Mouse (Mus musculus) cerebellum, adult 11-12 months (tissue): ENCODE measurements around the gene Rapgef1.

Experiments used
- DNase-seq: peaks from one replicate; pipeline ENCODE4 v3.0.0; 2022

Gene Rapgef1

DNA sequence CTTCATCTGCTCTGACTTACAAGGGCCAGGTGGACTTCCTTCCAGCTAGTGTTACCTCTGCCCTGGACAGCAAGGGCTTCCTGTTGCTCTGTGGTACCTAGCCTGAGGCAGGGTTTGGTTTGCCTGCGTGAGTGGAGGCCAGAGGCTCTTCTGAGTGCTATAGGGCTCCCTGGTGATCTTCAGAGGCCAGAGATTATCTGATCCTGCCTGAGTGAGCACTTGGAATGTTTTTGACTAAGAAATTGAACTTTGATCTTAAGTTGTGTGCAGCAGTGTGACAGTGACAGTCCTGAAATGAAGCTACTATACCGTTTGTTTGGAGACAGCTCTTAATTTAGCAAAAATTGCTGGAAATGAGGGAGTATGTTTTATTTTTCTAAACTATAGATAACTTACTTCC, 55.0 kb downstream of the Rapgef1 start:
- DNase-seq: no peak

DNA sequence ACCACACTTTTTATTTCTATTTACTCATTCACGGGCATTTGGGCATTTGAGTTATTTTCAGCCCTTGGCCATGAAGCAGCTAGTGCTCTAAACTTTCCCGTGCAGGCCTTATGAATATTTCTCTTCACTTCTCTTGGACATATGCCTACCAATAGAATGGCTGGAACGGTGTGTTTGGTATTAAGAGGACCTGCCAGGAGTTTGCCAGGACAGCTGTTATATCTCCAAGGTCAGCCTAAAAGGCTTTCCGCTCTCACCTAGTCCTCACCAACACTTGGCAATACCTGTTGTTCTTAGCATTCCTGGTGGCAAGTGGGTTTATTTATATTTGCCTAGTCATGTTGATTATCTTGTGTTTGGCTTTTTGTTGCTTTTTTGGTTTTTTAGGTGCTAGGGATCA, 56.3 kb downstream of the Rapgef1 start:
- DNase-seq: no peak

DNA sequence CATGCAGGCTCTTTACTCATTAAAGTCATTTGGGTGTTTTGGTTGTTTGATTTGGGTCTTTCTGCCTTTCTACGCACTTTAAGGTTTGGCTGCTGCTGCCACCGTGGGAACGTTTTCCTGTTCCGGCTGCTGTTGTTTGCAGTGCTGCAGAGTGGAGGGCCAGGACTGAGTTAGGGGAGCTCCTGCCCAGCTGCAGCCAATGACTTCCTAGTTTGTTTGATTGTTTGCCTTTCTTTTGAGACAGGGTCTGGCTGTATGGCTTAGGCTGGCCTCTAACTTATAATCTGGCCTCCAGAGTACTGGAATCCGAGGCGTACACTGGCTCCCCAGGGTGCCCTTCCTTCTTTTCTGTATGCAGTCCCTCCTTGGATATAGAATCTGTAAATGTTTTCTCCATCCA, 57.0 kb downstream of the Rapgef1 start:
- no peak for DNase-seq

DNA sequence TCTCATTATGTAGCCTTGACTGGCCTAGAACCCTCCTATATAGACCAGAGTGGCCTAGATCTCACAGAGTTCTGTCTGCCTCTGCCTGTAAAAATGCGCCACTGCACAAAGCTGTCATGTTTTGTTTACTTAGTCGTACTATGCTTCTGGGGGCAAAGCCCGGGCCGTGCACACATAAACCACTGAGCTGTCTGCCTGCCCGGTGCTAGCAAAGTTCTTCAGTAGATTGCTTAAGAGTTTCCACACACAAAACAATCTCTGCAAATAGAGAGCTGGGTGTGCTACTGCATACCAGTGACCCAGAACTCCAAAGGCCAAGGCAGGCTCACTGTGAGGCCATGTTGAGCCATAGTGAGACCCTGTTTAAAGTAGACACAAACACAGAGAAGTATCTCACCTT, 58.3 kb downstream of the Rapgef1 start:
- DNase-seq: no peak

DNA sequence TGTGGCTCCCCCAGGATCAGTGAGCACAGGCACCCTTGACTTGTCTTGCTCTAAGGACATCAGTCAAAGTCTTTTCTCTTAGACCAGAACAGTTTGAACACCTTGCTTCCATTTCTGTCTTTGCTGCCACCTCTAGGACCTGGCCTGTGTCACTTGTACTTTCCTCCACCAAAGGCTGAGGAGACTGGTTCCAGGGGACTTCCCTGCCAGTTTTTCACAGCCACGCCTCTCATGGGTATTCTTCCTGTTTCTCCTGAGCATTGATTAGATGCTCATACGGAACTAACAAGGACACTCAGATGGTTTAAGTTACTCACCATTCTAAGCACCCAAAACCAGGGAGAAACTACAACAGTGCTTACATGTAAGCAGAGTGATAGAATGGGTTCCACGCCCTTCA, 59.0 kb downstream of the Rapgef1 start:
- no peak for DNase-seq

DNA sequence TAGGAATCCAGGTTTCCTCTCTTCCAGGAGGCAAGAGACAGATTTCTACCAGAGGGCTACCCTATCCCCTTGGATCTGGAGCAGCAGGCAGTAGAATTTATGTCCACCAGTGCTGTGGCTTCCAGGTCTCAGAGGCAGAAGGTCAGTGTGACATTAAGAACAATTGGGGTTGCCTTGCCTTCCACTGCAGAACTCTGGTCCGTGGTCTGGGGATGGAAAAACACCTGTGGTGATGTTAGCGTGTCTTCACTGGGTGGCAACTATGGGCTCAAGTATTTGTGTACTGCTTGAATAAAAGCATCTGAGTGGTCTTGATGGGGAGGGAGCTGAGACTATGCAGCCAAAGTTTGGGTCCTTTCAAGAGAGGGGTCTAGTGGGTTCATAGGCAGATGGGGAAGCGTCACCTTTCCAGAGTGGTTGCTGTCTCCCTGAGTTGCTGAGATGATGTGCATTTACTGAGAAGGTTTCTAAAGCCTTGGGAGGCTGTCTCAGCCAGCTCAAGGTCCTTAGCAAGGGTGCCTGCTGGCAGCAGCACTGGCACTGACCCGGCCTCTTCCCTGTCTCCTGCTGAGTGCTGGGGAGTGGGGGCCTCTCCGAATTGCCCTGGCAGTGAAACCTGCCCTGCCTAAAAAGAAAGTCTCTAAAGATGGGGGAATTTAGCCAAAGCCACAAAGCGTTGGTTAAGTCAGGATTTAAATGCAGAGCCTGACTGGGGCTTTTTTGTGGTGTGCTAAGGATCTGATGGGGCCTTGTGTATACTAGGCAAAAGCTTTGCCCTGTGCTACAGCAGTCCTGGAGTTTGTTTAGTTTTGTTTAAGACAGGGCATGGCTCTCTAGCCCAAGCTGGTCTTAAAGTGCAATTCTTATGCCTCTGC, 60.4 kb downstream of the Rapgef1 start:
- no peak for DNase-seq

DNA sequence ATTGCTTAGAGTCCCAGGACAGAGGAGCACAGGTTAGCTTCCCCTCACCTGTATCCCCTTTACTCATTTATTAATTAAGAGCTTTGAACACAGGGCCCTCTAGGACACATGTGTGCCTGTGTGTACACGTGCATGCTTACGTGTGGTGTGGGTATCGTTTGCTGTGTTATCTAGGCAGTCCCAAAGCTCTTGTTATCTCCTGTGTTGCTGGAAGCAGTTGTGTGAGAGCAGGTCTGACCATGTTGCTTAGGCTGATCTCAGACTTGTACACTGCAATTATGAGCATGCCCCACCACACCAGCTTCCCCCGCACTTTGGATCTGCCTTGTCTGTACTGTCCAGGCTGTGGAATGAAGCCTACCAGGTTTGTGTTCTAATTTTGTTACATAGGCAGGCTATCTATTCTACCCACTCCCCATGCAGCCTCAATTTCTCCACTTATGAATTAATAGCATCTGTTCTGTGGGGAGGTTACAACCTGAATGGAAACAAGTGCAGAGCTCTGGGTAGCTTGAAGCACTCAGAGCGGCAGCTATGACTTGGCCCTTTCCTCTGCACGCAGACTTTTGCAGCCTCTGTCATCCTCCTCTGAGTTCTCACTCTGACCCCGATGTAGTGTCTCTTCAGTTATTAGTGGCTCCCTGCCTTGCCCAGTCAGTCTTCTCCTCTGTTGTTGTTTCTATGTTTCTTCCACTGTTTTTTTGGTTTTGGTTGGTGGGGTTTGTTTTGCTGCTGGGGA, 63.9 kb downstream of the Rapgef1 start:
- no peak for DNase-seq

DNA sequence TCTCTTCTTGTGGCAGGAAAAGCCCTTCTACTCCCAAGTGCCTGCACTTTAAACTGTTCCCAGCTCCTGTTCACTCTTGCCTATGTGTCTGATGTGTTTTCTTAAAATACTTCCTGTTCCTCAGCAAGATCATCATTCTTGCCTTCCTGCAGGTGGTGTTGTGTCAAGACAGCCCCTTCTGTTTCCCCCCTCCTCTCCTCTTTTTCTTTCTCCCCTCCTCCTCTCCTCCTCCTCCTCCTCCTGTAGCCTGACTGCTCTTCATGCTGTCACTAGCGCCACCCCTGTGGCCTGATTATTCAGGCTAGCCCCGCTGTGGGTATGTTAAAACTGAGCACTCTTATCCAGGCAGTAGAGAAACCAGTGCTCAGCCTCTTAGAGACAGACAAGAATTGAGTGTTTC, 65.0 kb downstream of the Rapgef1 start:
- no peak for DNase-seq

DNA sequence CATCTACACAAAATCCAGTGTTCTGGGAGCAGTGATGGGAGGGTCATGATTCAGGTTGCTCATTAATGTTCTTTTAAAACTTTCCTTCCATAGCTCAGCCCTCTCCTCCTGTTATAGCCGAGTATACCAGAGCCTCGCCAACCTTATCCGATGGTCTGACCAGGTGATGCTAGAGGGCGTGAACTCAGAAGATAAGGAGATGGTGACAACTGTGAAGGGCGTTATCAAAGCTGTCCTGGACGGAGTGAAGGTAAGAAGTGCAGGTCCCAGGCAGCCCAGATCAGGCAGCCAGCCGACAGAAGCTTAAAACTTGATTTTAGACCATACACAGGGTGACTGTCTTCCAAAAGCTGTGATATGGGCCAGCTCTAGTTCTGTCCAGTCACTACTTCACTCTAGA, 69.5 kb downstream of the Rapgef1 start:
- DNase-seq: no peak

DNA sequence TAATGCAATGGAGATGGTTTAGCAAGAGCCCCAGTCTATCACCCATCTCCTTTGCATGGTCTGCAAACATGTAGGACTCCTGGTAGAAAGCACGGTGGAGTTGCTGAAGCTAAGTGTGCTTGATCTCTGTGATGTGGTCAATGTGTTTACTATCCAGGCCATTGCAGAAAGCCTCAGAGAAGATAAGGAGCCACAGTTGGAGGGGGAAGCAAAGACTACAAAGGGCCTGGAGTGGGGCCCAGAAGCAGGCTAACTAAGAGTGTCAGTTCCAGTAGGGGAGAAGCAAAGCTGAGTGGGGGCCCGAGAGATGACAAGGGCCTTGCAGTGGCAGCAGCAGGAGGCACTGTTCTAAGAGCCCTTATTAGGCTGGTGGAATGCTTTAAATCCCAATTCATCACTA, 70.0 kb downstream of the Rapgef1 start:
- no peak for DNase-seq

DNA sequence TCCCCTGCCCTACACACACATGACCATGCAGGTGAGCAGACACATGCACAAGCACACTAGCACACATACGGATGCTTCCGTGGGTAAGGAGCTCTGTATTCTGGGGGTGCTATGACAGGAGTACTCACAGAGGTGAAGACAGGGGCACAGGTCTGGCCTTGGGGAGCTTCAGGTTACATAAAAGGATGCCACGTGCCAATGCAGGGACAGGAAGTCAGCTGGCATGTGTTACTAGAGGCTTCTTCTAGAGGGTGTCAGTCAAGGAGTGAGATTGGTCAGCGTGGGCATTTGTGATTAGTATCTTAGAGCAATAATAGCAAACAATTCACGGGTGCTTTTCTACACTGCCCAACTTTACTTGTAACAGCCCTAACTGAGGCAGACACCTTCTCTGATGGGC, 71.5 kb downstream of the Rapgef1 start:
- no peak for DNase-seq

DNA sequence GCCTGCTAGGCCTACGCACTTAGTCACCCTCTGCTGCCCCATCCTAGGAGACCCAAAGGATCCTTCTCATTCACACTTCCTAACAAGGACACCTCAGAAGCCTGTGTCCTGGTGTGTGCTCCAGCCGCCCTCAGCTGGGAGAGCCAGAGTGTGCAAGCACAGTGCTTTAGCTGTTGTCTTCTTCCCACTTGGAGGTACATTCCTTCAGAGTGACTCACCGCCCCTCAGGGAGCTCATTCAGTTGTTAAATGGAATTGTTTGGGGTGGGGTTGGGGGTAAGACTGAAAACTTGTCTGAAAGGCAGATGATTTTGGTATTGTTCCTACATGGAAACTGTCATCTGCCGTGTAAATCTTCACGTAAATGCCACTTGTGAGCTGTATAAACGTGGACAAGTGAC, 72.0 kb downstream of the Rapgef1 start:
- no peak for DNase-seq

DNA sequence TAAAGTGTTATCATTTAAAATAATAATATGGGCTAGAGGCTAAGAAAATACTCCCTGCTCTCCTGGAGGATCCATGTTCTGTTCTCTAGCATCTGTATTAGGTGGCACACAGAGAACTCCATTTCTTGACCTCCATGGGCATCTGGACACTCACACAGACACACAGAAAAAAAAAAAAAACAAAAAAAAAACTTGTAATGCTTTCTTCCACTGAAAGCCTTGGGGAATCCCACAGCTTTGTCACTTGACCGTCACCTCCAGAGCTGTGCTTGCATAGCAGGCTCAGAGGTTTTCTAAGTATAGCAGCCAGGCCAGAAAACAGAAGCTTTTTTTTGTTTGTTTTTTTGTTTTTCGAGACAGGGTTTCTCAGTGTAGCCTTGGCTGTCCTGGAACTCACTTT, 72.7 kb downstream of the Rapgef1 start:
- DNase-seq: no peak

DNA sequence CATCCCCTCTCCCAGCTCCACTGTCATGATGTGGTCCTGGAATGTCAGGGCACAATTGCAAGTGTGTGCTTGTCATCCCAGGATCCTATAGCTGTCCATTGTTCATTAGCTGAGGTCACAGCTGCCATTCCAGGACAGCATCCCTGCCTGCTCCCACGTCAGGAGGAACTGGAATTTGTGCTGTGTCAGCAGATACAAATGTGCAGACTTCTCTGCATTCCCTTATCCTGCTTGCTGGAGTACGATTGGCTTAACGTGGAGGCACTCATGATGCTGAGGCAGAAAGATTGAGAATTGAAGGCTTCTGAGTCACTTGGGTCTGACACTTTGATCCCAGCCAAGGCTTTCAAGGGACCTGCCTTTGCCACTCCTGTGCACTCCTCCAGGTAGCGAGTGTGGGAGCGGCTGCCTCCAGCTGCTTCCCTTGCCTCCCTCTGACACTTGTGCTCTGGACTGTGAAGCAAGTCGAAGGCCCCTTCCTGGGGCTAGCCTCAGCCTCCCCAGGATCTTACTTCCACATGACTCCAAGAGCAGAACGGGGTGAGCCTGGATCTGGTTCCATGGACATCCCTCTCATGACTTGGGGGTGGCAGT, 76.8 kb downstream of the Rapgef1 start:
- no peak for DNase-seq

DNA sequence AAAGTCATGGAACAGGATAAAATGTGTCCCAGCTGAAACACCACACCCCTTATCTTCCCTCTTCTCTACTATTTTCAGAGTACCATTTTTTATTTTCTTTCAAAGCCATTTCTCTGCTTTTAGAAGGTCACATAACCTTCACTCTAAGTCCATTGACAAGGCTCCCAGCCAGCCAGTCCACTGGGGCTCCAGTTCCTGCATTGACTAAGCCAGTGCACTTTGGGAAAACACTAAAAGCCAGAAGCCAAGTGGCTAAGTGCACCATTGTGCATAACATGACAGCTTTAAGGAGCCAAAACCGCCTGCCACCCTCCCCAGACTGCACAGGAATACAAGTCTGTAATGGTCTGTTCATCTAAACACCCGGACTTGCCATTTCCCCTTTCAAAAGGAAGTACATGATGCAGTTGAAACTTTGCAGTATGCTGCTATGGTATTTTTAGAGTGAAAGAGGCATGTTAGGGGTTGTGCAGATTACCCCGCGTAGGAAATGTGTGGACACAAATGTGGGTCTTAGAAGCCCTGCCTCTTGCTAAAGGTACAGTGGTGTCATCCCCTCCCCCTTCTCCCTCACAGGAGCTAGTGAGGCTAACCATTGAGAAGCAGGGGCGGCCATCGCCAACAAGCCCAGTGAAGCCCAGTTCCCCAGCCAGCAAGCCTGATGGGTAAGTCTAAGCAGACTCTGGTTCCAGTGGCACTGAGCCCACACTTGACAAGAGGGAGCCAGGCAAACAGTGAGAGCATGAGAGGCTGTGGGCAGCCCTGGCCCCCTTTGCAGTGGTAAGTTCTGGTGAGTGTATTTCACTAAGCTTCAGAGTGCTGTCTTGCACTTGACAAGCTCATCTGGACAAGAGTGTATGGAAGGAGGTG, 79.1 kb downstream of the Rapgef1 start:
- DNase-seq: no peak

DNA sequence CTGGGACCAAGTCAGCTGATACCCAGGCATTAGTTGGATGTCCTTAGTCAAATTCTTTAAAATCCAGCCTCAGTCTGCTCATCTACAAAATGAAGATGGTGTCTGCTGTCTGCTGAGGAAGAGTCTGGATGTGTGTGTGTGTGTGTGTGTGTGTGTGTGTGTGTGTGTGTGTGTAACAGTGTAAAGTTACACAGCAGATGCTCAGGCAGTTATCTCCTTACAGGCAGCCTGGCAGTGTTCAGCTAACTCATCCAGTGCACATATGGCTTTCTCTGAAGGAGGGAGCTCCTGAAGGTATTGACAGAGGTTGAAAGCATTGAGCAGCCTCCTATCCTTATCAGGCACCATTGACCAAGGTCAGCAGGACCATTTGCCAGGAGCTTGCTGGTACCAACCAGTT, 81.4 kb downstream of the Rapgef1 start:
- no peak for DNase-seq

DNA sequence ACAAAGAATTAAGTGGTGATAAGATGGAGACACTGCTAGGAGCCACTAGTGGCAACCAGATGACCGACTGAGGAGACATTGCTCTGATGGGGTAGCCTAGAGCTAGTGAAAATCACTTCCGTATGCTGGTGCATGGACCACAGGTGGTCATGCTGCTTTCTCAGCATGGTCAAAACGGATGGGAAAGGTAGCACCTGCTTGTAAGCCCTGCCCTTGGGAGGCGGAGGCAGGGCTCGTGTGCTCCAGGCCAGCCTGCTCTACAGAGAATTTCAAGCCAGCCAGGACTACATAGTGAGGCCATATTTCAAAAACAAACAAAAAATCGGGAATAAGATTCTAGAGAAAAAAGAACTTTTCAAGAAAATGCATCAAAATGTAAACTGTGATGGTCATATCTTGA, 81.9 kb downstream of the Rapgef1 start:
- DNase-seq: no peak

DNA sequence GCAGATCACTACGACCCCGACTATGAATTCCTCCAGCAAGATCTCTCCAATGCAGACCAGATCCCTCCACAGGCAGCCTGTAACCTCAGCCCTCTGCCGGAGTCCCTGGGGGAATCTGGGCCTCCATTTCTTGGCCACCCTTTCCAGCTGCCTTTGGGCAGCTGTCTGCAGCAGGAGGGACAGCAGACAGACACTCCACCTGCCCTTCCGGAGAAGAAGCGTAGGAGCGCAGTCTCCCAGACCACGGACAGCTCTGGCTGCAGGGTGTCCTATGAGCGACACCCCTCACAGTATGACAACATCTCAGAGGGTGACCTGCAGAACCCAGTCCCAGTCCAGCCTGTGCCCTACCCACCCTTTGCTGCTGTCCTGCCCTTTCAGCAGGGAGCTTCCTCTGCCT, 82.7 kb downstream of the Rapgef1 start:
- no peak for DNase-seq

DNA sequence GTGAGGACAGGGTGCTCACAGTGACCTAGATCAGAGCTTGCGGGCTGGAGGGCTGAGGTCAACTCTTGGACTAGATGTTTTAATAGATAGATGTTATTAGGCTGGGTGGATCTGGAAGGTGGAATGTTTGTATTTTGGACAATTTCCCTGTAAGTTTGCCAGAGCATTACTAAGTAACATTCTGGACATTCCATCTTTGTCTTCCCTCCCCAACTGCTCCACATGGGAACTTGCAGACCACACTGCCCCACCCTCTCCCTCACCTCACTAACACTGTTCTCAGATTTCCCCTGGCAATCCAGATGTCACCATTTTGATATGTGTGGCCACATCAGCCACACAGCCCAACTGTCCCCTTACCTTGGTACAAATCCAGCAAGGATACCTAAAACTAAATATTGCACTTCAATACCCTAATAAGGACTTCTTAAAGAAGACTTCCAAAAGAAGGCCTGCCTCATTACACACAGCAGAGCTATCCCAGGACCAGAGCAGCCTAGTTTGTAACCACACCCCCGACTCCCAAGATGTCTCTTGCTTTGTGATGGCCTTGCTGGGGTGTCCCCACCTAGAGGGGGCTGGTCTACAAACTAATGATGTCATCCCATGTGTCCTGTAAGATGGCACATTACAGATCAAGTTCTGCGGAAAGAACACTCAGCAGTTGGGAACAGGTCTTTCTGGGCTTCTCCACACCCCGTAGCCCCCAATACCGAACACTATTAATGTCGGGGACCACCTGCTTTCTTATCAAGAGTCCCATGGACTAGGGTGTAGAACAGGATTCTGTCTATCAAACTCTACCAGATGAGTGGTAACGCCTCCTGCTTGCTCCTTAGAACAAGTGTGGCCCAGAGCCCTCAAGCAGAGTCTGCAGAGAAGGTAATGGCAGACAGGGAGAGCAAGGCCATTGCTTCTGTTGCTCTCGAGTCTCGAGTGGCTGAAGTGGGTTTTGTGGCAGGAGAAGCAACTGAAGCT, 83.9 kb downstream of the Rapgef1 start:
- DNase-seq: no peak

DNA sequence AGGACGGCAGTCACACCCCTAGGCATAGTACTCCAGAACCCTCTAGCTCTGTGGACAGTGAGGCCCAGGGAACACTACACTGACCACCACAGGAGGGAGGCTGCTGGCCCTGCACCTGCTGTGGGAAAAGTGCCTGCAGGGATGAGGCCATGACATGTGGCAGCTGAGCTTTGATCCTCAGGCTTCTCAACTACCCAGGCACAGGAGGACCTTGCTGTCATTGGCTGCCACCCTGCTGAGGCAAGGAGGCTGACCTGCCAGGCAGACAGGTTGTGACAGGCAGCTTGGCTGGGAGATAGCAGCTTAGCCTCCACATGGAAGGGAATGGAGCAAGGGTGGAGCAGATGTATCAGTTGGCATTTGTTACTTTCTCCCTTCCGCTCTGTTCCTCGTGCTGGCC, 86.0 kb downstream of the Rapgef1 start:
- DNase-seq: peak; percentile 97

DNA sequence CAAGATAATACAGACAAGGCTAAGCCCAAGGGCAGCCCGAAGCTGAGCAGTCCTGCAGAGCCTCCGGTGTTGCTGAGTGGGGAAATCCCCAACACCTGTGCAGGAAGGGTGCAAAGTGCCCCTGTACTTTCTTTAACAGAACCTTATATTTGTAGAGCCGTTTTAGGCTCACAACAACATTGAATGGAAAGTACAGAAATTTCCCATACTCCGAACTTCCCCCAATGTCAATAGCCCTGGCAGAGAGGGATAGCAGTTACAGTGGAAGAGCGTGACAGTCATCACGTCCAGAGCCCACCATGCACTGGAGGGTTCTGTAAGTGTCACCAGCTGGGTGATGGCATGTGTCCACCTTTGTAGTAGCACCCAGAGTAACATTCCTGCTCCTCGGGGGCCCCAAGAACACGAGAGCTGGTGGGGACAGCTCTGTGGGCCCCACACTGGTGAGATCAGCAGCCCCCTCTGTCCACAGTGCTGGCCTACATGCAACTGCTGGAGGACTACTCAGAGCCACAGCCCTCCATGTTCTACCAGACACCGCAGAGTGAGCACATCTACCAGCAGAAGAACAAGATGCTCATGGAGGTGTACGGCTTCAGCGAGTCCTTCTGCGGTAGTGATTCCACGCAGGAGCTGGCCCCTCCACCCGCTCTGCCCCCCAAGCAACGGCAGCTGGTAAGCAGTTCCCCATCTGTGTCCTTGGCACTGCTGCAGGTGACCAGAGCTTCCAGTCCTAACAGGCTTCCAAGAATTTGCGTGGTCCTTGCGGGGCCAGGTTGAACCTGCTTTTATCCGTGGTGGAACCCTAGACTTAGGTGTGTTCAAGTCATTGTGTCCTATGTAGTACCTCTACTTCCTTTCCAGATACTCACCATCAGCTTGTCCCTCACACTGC, 87.5 kb downstream of the Rapgef1 start:
- peak; percentile 84 for DNase-seq
